ENCODE assay signal across 27 mouse cellular contexts in genomic region chr5:113539438-113539837, GRCm38 (mm10). TPM values are rescaled to one million over a fixed set of nuclear protein-coding genes. Genes with fewer than 3 reads are reported as not detected.
DNase-seq lines count a peak whose midpoint lies in the region; ATAC-seq lines count a peak whose summit lies in the region.
"Had no signal": no experiment of that assay in that cellular context is flagged by ENCODE, and none has a peak within 500 bp of the region (broad histone marks: within the 10 kb centered on the region; RNA-seq: fewer than 3 reads in every experiment).

No protein-coding gene starts in this region.

- peaks cover 23% of the 10 kb centered on the region for H3K27me3 ChIP-seq in heart, embryonic 11.5 days (ENCODE audit: control insufficient read depth, insufficient read depth, low read length)
- H3K27me3 ChIP-seq: hindbrain, embryonic 15.5 days had no signal

- no peaks in the 10 kb centered on the region for H3K4me1 ChIP-seq in heart, embryonic 11.5 days (ENCODE audit: control insufficient read depth, insufficient read depth, low read length)

- H3K9me3 ChIP-seq in heart, embryonic 11.5 days (replicated peaks; ENCODE audit: control insufficient read depth, low read length), result no peaks in the 10 kb centered on the region
- H3K9me3 ChIP-seq: embryonic facial prominence, embryonic 13.5 days; forebrain, embryonic 12.5 days; hindbrain, embryonic 15.5 days; limb, embryonic 13.5 days; liver, embryonic 13.5 days had no signal

- 68% methylated on average over 2 of the region's 2 CpGs for WGBS in heart, embryonic 11.5 days (ENCODE audit: insufficient replicate concordance)

- H3K4me2 ChIP-seq in heart, embryonic 11.5 days, result no peak overlapping the region
- H3K4me2 ChIP-seq: embryonic facial prominence, embryonic 13.5 days; forebrain, embryonic 12.5 days; hindbrain, embryonic 15.5 days; limb, embryonic 13.5 days; liver, embryonic 13.5 days; lung, embryonic 14.5 days had no signal

- no peak overlapping the region for H3K27ac ChIP-seq in heart, embryonic 11.5 days (ENCODE audit: low read depth, low read length)
- H3K27ac ChIP-seq: embryonic facial prominence, embryonic 13.5 days; forebrain, embryonic 12.5 days; heart, adult 2 months; hindbrain, embryonic 15.5 days; layer of hippocampus, adult 2 months; limb, embryonic 13.5 days; liver, embryonic 13.5 days had no signal

- H3K4me3 ChIP-seq in heart, embryonic 11.5 days (ENCODE audit: low read depth, low read length), result no peak overlapping the region
- H3K4me3 ChIP-seq: embryonic facial prominence, embryonic 13.5 days; erythroblast, embryonic 14.5 days; forebrain, embryonic 12.5 days; heart, adult 2 months; hindbrain, embryonic 15.5 days; layer of hippocampus, adult 2 months; limb, embryonic 13.5 days; liver, embryonic 13.5 days had no signal

- ATAC-seq in neutrophil, adult 5-6 weeks (ENCODE audit: extremely low read depth, insufficient number of reproducible peaks, low FRiP score, poor library complexity, severe bottlenecking), result peak; percentile 31; the same call in 1 of the 2 replicates
- no peak for ATAC-seq in heart, embryonic 11.5 days (replicated peaks; ENCODE audit: insufficient number of reproducible peaks, low FRiP score, low TSS enrichment)
- ATAC-seq: intestine, embryonic 16.5 days had no signal

- no peak overlapping the region for H3K9ac ChIP-seq in heart, embryonic 11.5 days (ENCODE audit: low read depth, low read length)
- H3K9ac ChIP-seq: embryonic facial prominence, embryonic 13.5 days; forebrain, embryonic 12.5 days; hindbrain, embryonic 15.5 days; limb, embryonic 13.5 days; liver, embryonic 13.5 days; lung, embryonic 14.5 days had no signal

- H3K36me3 ChIP-seq in heart, embryonic 11.5 days (ENCODE audit: control insufficient read depth, insufficient read depth, low read length), result no peaks in the 10 kb centered on the region
- H3K36me3 ChIP-seq: embryonic facial prominence, embryonic 13.5 days; forebrain, embryonic 12.5 days; hindbrain, embryonic 15.5 days; limb, embryonic 13.5 days; liver, embryonic 13.5 days had no signal

- peak; percentile 12 for DNase-seq in thymus, postnatal 0 days (ENCODE audit: low spot score)
- no peak for DNase-seq in thymus, postnatal 10 days (ENCODE audit: low spot score in 2 of 2)
- DNase-seq in T-cell, adult 2 months (ENCODE audit: low spot score), result peak; percentile 58
- DNase-seq in induced T-regulatory cell, adult 2 months (ENCODE audit: low read depth), result peak; percentile 77
- DNase-seq in heart, postnatal 4 days, result no peak
- no peak for DNase-seq in kidney, postnatal 25 days
- DNase-seq: adrenal gland, adult 8-10 months; cerebellum, adult 8-10 months; gastrocnemius, postnatal 25 days; heart, adult 2 months; heart, postnatal 36 days; kidney, adult 9 months; kidney, postnatal 14 days; layer of hippocampus, postnatal 36 days; liver, embryonic 13.5 days; lung, embryonic 14.5 days; midbrain, embryonic 14.5 days had no signal

RNA-seq across cellular contexts. Expression of gene Wscd2, which starts 49.3 kb away (rescaled TPM):
- 0.10 and 0.23 TPM in 2 replicates for polyA plus RNA-seq in thymus, postnatal 0 days (2015; fragmentation: Nextera tagmentation; extraction: Ambion mirVana)
- total RNA-seq in neutrophil, adult 5-6 weeks (2017), result 0.74 and 1.0 TPM in 2 replicates
- total RNA-seq in heart, postnatal 4 days (2021), result 1 to 10 TPM; 1.1 to 1.3 TPM
- polyA plus RNA-seq in heart, embryonic 11.5 days (2014; fragmentation: Nextera tagmentation; extraction: Ambion mirVana), result 2.4 and 3.4 TPM in 2 replicates
- total RNA-seq: megakaryocyte-erythroid progenitor cell, adult 5-6 weeks had no signal
- polyA plus RNA-seq: erythroblast, embryonic 14.5 days had no signal

Comparison
In these comparisons a context has a peak if more than half of its experiments do, and no peak if none do; other contexts are left out.
1. DNase-seq: peak in thymus, postnatal 0 days (single experiment), T-cell, adult 2 months (single experiment) and induced T-regulatory cell, adult 2 months (single experiment); none in thymus, postnatal 10 days (0 of 2), heart, postnatal 4 days (single experiment) and kidney, postnatal 25 days (0 of 2).